Mouse (Mus musculus) stomach, embryonic 15.5 days (tissue): ENCODE results near the gene Krtap5-1. TPM values are rescaled to one million over a fixed set of nuclear protein-coding genes. Genes with fewer than 3 reads are reported as not detected.
"Not testable (repeated sequence)": the region's sequence is repeated elsewhere in the genome, so short reads cannot be mapped to it uniquely, and the experiment has no call there.

Experiments used
- ATAC-seq: fragments of 200-750 bp; cut with Nextera tagmentation; 2 replicates; pipeline ENCODE4 v1.8.0; 2017; ENCODE audit warnings: low read depth, moderate number of reproducible peaks, moderate TSS enrichment; ENCODE audit not compliant: insufficient read depth, low FRiP score
- H3K27ac ChIP-seq: fragments of 300-500 bp; sonication (generic); 2 replicates; pipeline ENCODE4 v1.5.1; 2015; ENCODE audit warnings: mild to moderate bottlenecking, inconsistent platforms
- H3K27me3 ChIP-seq: fragments of 300-500 bp; sonication (generic); replicated peaks from 2 replicates; pipeline ENCODE4 v1.6.1; 2015; ENCODE audit warnings: inconsistent platforms
- H3K36me3 ChIP-seq: fragments of 300-500 bp; sonication (generic); 2 replicates; pipeline ENCODE4 v1.6.1; 2015; ENCODE audit warnings: inconsistent platforms
- H3K4me1 ChIP-seq: fragments of 300-500 bp; sonication (generic); 2 replicates; pipeline ENCODE4 v1.6.1; 2015; ENCODE audit warnings: inconsistent platforms
- H3K4me2 ChIP-seq: fragments of 300-500 bp; sonication (generic); 2 replicates; pipeline ENCODE4 v1.6.1; 2015; ENCODE audit warnings: mild to moderate bottlenecking, inconsistent platforms
- H3K4me3 ChIP-seq: fragments of 300-500 bp; sonication (generic); replicated peaks from 2 replicates; pipeline ENCODE4 v1.5.1; 2015; ENCODE audit warnings: inconsistent platforms
- H3K9ac ChIP-seq: fragments of 300-500 bp; sonication (generic); 2 replicates; pipeline ENCODE4 v1.6.1; 2015; ENCODE audit warnings: inconsistent platforms
- H3K9me3 ChIP-seq: fragments of 300-500 bp; sonication (generic); 2 replicates; pipeline ENCODE4 v1.6.1; 2016; ENCODE audit warnings: inconsistent platforms
- WGBS: fragments of 180-500 bp; shearing (Covaris S2); methylation state at CpG from one replicate; pipeline ENCODE4 v1.1.7; 2015; 5-methylcytosine and 5-hydroxymethylcytosine counted together
- polyA plus RNA-seq: library from polyadenylated mRNA; unstranded; fragments of >200 nt; fragmentation: Nextera tagmentation; extraction: Ambion mirVana; gene quantifications from 2 replicates; pipeline ENCODE4 v1.2.1, GENCODE M21; 2015

Krtap5-1 gene
- polyA plus RNA-seq, 1 experiment from 2014 or later = not detected

GRCm38 (mm10) chr7:142323396-142324117 lies 26.6 kb upstream of the Krtap5-1 start:
- no peak overlapping the region for H3K4me2 ChIP-seq
- peaks cover 19% of the 10 kb centered on the region for H3K4me1 ChIP-seq
- no peaks in the 10 kb centered on the region for H3K27me3 ChIP-seq
- ATAC-seq = peak; percentile 32; the same call in 1 of the 2 replicates
- no peaks in the 10 kb centered on the region for H3K9me3 ChIP-seq
- H3K27ac ChIP-seq = peak overlapping the region; percentile 82
- H3K9ac ChIP-seq = no peak overlapping the region
- H3K36me3 ChIP-seq = no peaks in the 10 kb centered on the region
- 61% methylated on average over 12 of the region's 12 CpGs for WGBS
- H3K4me3 ChIP-seq = no peak overlapping the region

DNA sequence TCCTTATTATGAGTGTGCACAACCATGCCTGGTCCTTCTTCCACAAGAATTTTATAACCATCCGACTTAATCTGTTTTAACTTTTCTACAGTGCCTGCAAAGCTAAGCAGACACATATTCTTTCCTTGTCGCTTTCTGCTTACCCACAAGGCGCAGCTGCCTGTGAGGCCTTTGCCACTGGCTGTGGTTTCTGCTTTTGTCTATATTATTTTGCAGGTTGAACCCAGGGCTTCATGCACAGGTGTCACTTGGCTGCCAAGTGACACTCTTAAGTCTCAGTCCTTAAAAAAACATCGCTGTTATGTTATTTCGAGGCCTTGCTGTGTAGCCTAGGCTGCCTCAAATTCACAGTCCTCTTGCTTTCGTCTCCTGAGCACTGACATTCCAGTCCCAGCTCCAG lies 25.7 kb upstream of the Krtap5-1 start:
- Histone ChIP-seq H3K36me3 (no peaks in the 10 kb centered on the region), H3K4me1 (peaks cover 18% of the 10 kb centered on the region), H3K4me2 (no peak overlapping the region), H3K27ac (peak overlapping the region; percentile 82), H3K9ac (no peak overlapping the region), H3K27me3 (no peaks in the 10 kb centered on the region), H3K9me3 (no peaks in the 10 kb centered on the region), H3K4me3 (no peak overlapping the region)
- ATAC-seq = no peak
- 81% methylated on average over 6 of the region's 6 CpGs for WGBS

GRCm38 (mm10) chr7:142321637-142322306 lies 24.9 kb upstream of the Krtap5-1 start:
- H3K9ac ChIP-seq, H3K4me3 ChIP-seq, H3K27me3 ChIP-seq, H3K9me3 ChIP-seq, H3K36me3 ChIP-seq, H3K4me2 ChIP-seq, ATAC-seq: not testable (repeated sequence)
- 60% methylated on average over 6 of the region's 10 CpGs for WGBS
- Histone ChIP-seq H3K27ac (peak overlapping the region; percentile 82), H3K4me1 (peaks cover 14% of the 10 kb centered on the region)

- no peak overlapping the region for H3K4me2 ChIP-seq
- no peak overlapping the region for H3K4me3 ChIP-seq
- no peaks in the 10 kb centered on the region for H3K9me3 ChIP-seq
- H3K27ac ChIP-seq = peak overlapping the region; percentile 78
- 22% methylated on average over 2 of the region's 2 CpGs for WGBS
- no peak for ATAC-seq
- H3K4me1 ChIP-seq = peaks cover 14% of the 10 kb centered on the region
- H3K9ac ChIP-seq = no peak overlapping the region
- H3K27me3 ChIP-seq = no peaks in the 10 kb centered on the region
- no peaks in the 10 kb centered on the region for H3K36me3 ChIP-seq
Measured at GRCm38 (mm10) chr7:142320906-142321305, 24.0 kb upstream of the Krtap5-1 start.

- no peak overlapping the region for H3K4me2 ChIP-seq
- H3K27ac ChIP-seq = peak overlapping the region; percentile 78; the same call in 1 of the 2 replicates
- no peak overlapping the region for H3K4me3 ChIP-seq
- H3K4me1 ChIP-seq = peaks cover 14% of the 10 kb centered on the region; the same call in 1 of the 2 replicates
- H3K36me3 ChIP-seq = no peaks in the 10 kb centered on the region
- H3K9me3 ChIP-seq = no peaks in the 10 kb centered on the region
- 76% methylated on average over 11 of the region's 11 CpGs for WGBS
- no peaks in the 10 kb centered on the region for H3K27me3 ChIP-seq
- ATAC-seq = no peak
- H3K9ac ChIP-seq = no peak overlapping the region
Measured at GRCm38 (mm10) chr7:142319124-142319523, 22.2 kb upstream of the Krtap5-1 start.

GRCm38 (mm10) chr7:142317216-142317615 lies 20.3 kb upstream of the Krtap5-1 start:
- H3K9ac ChIP-seq = no peak overlapping the region
- no peak overlapping the region for H3K27ac ChIP-seq
- no peak overlapping the region for H3K4me3 ChIP-seq
- H3K27me3 ChIP-seq = no peaks in the 10 kb centered on the region
- peaks cover 14% of the 10 kb centered on the region; the same call in 1 of the 2 replicates for H3K4me1 ChIP-seq
- WGBS = 59% methylated on average over 5 of the region's 5 CpGs
- no peak for ATAC-seq
- no peaks in the 10 kb centered on the region for H3K36me3 ChIP-seq
- H3K4me2 ChIP-seq = no peak overlapping the region
- H3K9me3 ChIP-seq = no peaks in the 10 kb centered on the region

DNA sequence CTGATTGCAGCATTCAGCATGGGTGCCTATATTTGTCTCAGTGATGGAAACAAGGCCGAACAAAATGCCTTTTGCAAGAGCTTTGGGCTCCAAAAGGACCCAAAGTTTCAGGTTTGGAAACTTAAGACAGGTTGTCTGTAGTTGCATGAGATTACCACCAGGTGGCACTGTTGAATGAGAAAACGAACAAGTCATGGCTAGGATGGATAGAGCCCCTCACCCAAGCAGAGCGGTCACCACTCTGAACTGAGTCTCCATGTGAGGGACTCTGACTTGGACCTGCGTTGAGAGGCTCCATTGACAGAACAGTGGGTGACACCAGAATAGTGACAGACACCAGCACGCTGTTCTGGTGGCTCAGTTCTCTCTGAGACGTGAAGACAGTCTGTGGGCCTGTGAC lies 19.6 kb upstream of the Krtap5-1 start:
- Histone ChIP-seq H3K4me1 (peaks cover 14% of the 10 kb centered on the region; the same call in 1 of the 2 replicates), H3K27ac (no peak overlapping the region), H3K9me3 (no peaks in the 10 kb centered on the region), H3K9ac (no peak overlapping the region), H3K36me3 (no peaks in the 10 kb centered on the region), H3K27me3 (no peaks in the 10 kb centered on the region), H3K4me2 (no peak overlapping the region), H3K4me3 (no peak overlapping the region)
- WGBS = 31% methylated on average over 6 of the region's 6 CpGs
- peak; percentile 51; the same call in 1 of the 2 replicates for ATAC-seq

DNA sequence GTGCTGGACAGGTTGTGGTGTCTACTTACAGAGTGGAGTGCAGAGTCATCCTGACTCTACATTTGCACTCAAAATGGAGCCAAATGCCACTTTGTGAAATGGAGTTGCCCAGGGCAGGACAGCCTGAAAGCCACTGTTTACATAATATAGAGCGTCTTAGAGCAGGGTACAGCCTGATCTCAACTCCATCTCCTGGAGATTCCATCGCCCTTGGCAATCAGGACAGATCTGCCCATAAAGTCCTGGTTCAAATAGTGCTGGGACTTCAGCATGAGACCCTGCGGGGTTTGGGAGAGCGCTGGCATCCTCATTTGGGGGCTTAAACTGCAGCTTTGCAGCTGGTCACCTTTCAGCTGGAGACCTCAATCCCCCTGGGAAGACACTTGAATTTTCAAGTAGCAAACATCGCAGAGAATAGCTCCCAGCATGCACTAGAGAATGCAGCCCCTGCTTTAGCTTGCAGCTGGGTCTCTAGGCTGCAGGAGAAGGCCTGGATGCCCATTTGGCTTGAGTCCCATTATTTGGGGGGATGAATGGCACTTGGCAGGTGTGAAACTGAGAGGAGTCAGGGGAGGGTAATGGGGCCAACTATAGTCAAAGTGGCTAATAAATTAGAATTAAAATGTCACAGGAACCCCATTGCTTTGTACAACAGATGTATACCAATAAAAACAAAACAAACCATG lies 17.8 kb upstream of the Krtap5-1 start:
- Histone ChIP-seq H3K4me3 (no peak overlapping the region), H3K27me3 (no peaks in the 10 kb centered on the region), H3K9me3 (no peaks in the 10 kb centered on the region), H3K27ac (no peak overlapping the region), H3K4me1 (peaks cover 5% of the 10 kb centered on the region; the same call in 1 of the 2 replicates), H3K36me3 (no peaks in the 10 kb centered on the region), H3K9ac (no peak overlapping the region), H3K4me2 (no peak overlapping the region)
- WGBS = 61% methylated on average over 5 of the region's 5 CpGs
- ATAC-seq = no peak

DNA sequence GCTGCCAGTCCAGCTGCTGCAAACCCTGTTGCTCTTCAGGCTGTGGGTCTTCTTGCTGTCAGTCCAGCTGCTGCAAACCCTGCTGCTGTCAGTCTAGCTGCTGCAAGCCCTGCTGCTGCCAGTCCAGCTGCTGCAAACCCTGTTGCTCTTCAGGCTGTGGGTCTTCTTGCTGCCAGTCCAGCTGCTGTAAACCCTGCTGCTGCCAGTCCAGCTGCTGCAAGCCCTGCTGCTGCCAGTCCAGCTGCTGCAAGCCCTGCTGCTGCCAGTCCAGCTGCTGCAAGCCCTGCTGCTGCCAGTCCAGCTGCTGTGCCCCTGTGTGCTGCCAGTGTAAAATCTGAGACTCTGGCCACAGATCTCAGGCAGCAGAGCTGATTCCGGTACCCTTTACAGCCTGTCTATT lies 7.0 kb upstream of the Krtap5-1 start:
- not testable (repeated sequence) for H3K4me3 ChIP-seq, ATAC-seq, H3K27ac ChIP-seq, H3K4me2 ChIP-seq, H3K4me1 ChIP-seq, H3K27me3 ChIP-seq, H3K9me3 ChIP-seq, H3K9ac ChIP-seq, H3K36me3 ChIP-seq
- WGBS = 76% methylated on average over 1 of the region's 1 CpGs

DNA sequence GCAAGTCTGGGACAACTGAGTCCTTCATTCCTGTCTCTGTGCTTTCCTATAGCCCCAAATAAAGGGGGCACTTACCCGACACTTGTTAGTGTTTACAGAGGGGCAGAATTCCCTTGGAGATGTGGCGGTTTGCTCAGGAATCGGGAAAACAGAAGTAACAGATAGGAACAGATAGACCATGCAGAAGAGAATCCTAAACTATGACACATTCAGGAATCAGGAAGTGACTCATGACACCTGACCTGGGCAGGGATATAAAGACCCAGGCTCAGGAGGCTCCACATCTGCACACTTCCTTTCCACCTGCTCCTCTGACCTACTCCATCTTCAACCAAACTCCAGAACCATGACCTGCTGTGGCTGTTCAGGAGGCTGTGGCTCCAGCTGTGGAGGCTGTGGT lies 6.3 kb upstream of the Krtap5-1 start, which contains the start of gene Krtap5-4:
Gene Krtap5-4, plus strand, starts transcription at position 301 of the 400 bp plus-strand sequence.
- Histone ChIP-seq H3K27ac (no peak within 1 kb of the TSS), H3K36me3 (no peaks in the 10 kb centered on the region), H3K4me2 (no peak within 1 kb of the TSS), H3K9ac (no peak within 1 kb of the TSS), H3K4me3 (no peak within 1 kb of the TSS), H3K4me1 (no peaks in the 10 kb centered on the region), H3K27me3 (no peaks in the 10 kb centered on the region), H3K9me3 (no peaks in the 10 kb centered on the region)
- no peak for ATAC-seq
- WGBS = 38% methylated on average over 3 of the region's 3 CpGs

- WGBS = 18% methylated on average over 4 of the region's 4 CpGs
- H3K36me3 ChIP-seq, H3K4me1 ChIP-seq, ATAC-seq, H3K4me3 ChIP-seq, H3K9me3 ChIP-seq, H3K9ac ChIP-seq, H3K27me3 ChIP-seq, H3K27ac ChIP-seq, H3K4me2 ChIP-seq: not testable (repeated sequence)
Measured at GRCm38 (mm10) chr7:142296108-142296507, 810 bp downstream of the Krtap5-1 start.

DNA sequence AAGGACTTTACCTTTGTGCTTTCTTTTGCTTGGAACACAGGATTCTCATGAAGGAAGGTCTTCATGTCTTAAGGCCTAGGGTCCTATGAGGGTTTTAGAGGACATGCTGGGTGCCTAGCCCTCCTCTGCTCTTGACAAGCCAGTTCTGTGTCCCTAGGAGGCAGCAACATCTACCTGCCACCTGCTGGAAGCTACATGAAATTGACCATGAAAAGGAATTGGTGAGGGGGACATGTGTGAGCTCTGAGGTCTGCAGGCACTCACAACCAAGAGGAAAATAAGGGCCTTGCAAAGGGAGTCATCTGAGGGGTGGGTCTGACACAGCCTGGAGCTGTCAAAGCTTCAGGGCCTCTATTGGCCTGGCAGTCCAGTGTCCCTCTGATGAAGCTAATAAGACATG lies 1.5 kb downstream of the Krtap5-1 start:
- Histone ChIP-seq H3K9ac (no peak overlapping the region), H3K27me3 (no peaks in the 10 kb centered on the region), H3K27ac (no peak overlapping the region), H3K4me3 (no peak overlapping the region), H3K36me3 (no peaks in the 10 kb centered on the region), H3K9me3 (no peaks in the 10 kb centered on the region), H3K4me1 (no peaks in the 10 kb centered on the region), H3K4me2 (no peak overlapping the region)
- no peak for ATAC-seq
